Mouse (Mus musculus) neural tube, embryonic 13.5 days (tissue): ENCODE data around the gene Col25a1. TPM values are rescaled to one million over a fixed set of nuclear protein-coding genes. Genes with fewer than 3 reads are reported as not detected.

Experiments used
- ATAC-seq: fragments of 200-750 bp; cut with Nextera tagmentation; 2 replicates; pipeline ENCODE4 v1.8.0; 2017; ENCODE audit warnings: low read depth, mild to moderate bottlenecking, moderate TSS enrichment, moderate library complexity
- H3K27ac ChIP-seq: fragments of 300-500 bp; sonication (generic); replicated peaks from 2 replicates; pipeline ENCODE4 v1.5.1; 2015; ENCODE audit warnings: moderate library complexity, mild to moderate bottlenecking, inconsistent platforms
- H3K27me3 ChIP-seq: fragments of 300-500 bp; sonication (generic); 2 replicates; pipeline ENCODE4 v1.6.1; 2015; ENCODE audit warnings: mild to moderate bottlenecking, inconsistent platforms
- H3K36me3 ChIP-seq: fragments of 300-500 bp; sonication (generic); 2 replicates; pipeline ENCODE4 v1.6.1; 2015; ENCODE audit warnings: mild to moderate bottlenecking, inconsistent platforms
- H3K4me1 ChIP-seq: fragments of 300-500 bp; sonication (generic); replicated peaks from 2 replicates; pipeline ENCODE4 v1.6.1; 2015; ENCODE audit warnings: inconsistent platforms
- H3K4me2 ChIP-seq: fragments of 300-500 bp; sonication (generic); 2 replicates; pipeline ENCODE4 v1.6.1; 2015; ENCODE audit warnings: inconsistent platforms, mild to moderate bottlenecking, moderate library complexity
- H3K4me3 ChIP-seq: fragments of 300-500 bp; sonication (generic); 2 replicates; pipeline ENCODE4 v1.5.1; 2015; ENCODE audit warnings: mild to moderate bottlenecking, inconsistent platforms
- H3K9ac ChIP-seq: fragments of 300-500 bp; sonication (generic); 2 replicates; pipeline ENCODE4 v1.6.1; 2015; ENCODE audit warnings: moderate library complexity, mild to moderate bottlenecking, inconsistent platforms
- H3K9me3 ChIP-seq: fragments of 300-500 bp; sonication (generic); 2 replicates; pipeline ENCODE4 v1.6.1; 2016; ENCODE audit warnings: inconsistent platforms
- WGBS: fragments of 180-500 bp; shearing (Covaris S2); methylation state at CpG from one replicate; pipeline ENCODE4 v1.1.7; 2015; 5-methylcytosine and 5-hydroxymethylcytosine counted together
- polyA plus RNA-seq: library from polyadenylated mRNA; unstranded; fragments of >200 nt; fragmentation: Nextera tagmentation; extraction: Ambion mirVana; gene quantifications from 2 replicates; pipeline ENCODE4 v1.2.1, GENCODE M21; 2015

Col25a1 gene
- polyA plus RNA-seq, 1 experiment from 2014 or later = 3.1 TPM

- Histone ChIP-seq H3K4me3 (no peak overlapping the region), H3K27ac (no peak overlapping the region), H3K27me3 (no peaks in the 10 kb centered on the region), H3K9ac (no peak overlapping the region), H3K36me3 (no peaks in the 10 kb centered on the region), H3K4me2 (no peak overlapping the region), H3K4me1 (peaks cover 4% of the 10 kb centered on the region; the same call in 1 of the 2 replicates), H3K9me3 (no peaks in the 10 kb centered on the region)
- ATAC-seq = peak; percentile 27; the same call in 1 of the 2 replicates
- 60% methylated on average over 3 of the region's 3 CpGs for WGBS
These were observed 201.1 kb downstream of the Col25a1 start for GRCm38 (mm10) chr3:130332347-130332913.

- 43% methylated on average over 13 of the region's 13 CpGs for WGBS
- H3K9me3 ChIP-seq = no peaks in the 10 kb centered on the region
- ATAC-seq = peak; percentile 59; the same call in 1 of the 2 replicates
- no peak overlapping the region for H3K9ac ChIP-seq
- peaks cover 5% of the 10 kb centered on the region; the same call in 1 of the 2 replicates for H3K4me1 ChIP-seq
- H3K27me3 ChIP-seq = no peaks in the 10 kb centered on the region
- H3K36me3 ChIP-seq = no peaks in the 10 kb centered on the region
- no peak overlapping the region for H3K4me3 ChIP-seq
- H3K4me2 ChIP-seq = peak overlapping the region; percentile 24
- H3K27ac ChIP-seq = no peak overlapping the region
These were observed 206.6 kb downstream of the Col25a1 start for GRCm38 (mm10) chr3:130337857-130338256.

GRCm38 (mm10) chr3:130338371-130338770 is 207.1 kb downstream of the Col25a1 start:
- H3K4me3 ChIP-seq = no peak overlapping the region
- 80% methylated on average over 3 of the region's 3 CpGs for WGBS
- no peak for ATAC-seq

GRCm38 (mm10) chr3:130350161-130350560 is 218.9 kb downstream of the Col25a1 start:
- Histone ChIP-seq H3K27ac (no peak overlapping the region), H3K4me2 (no peak overlapping the region), H3K4me3 (no peak overlapping the region), H3K36me3 (no peaks in the 10 kb centered on the region), H3K4me1 (no peaks in the 10 kb centered on the region), H3K27me3 (no peaks in the 10 kb centered on the region), H3K9ac (no peak overlapping the region), H3K9me3 (no peaks in the 10 kb centered on the region)
- WGBS = 65% methylated on average over 6 of the region's 6 CpGs
- no peak for ATAC-seq

More at GRCm38 (mm10) chr3:130338371-130338770, 207.1 kb downstream of the Col25a1 start:
- H3K27me3 ChIP-seq = no peaks in the 10 kb centered on the region
- no peak overlapping the region for H3K4me2 ChIP-seq
- H3K27ac ChIP-seq = no peak overlapping the region
- peaks cover 5% of the 10 kb centered on the region; the same call in 1 of the 2 replicates for H3K4me1 ChIP-seq
- no peaks in the 10 kb centered on the region for H3K36me3 ChIP-seq
- H3K9me3 ChIP-seq = no peaks in the 10 kb centered on the region
- no peak overlapping the region for H3K9ac ChIP-seq

GRCm38 (mm10) chr3:130354399-130355039 is 223.2 kb downstream of the Col25a1 start:
- no peaks in the 10 kb centered on the region for H3K36me3 ChIP-seq
- no peak overlapping the region for H3K4me3 ChIP-seq
- WGBS = 91% methylated on average over 4 of the region's 4 CpGs
- no peak overlapping the region for H3K4me2 ChIP-seq
- no peak overlapping the region for H3K27ac ChIP-seq
- H3K27me3 ChIP-seq = no peaks in the 10 kb centered on the region
- no peak for ATAC-seq
- H3K9me3 ChIP-seq = no peaks in the 10 kb centered on the region
- H3K4me1 ChIP-seq = no peaks in the 10 kb centered on the region
- no peak overlapping the region for H3K9ac ChIP-seq

- H3K4me2 ChIP-seq = no peak overlapping the region
- peaks cover 9% of the 10 kb centered on the region for H3K4me1 ChIP-seq
- ATAC-seq = no peak
- H3K4me3 ChIP-seq = no peak overlapping the region
- no peaks in the 10 kb centered on the region for H3K36me3 ChIP-seq
- no peaks in the 10 kb centered on the region for H3K27me3 ChIP-seq
- WGBS = 73% methylated on average over 15 of the region's 15 CpGs
- H3K9ac ChIP-seq = no peak overlapping the region
- H3K27ac ChIP-seq = no peak overlapping the region
- no peaks in the 10 kb centered on the region for H3K9me3 ChIP-seq
These were observed 225.4 kb downstream of the Col25a1 start for GRCm38 (mm10) chr3:130356575-130357173.

- 85% methylated on average over 7 of the region's 7 CpGs for WGBS
- Histone ChIP-seq H3K27ac (no peak overlapping the region), H3K36me3 (no peaks in the 10 kb centered on the region), H3K27me3 (no peaks in the 10 kb centered on the region), H3K4me1 (peaks cover 9% of the 10 kb centered on the region), H3K4me2 (no peak overlapping the region), H3K9ac (no peak overlapping the region), H3K9me3 (no peaks in the 10 kb centered on the region), H3K4me3 (no peak overlapping the region)
- ATAC-seq = no peak
These were observed 229.5 kb downstream of the Col25a1 start for GRCm38 (mm10) chr3:130360813-130361212.

GRCm38 (mm10) chr3:130361922-130362321 is 230.6 kb downstream of the Col25a1 start:
- no peak overlapping the region for H3K9ac ChIP-seq
- 77% methylated on average over 1 of the region's 1 CpGs for WGBS
- no peak overlapping the region for H3K27ac ChIP-seq

GRCm38 (mm10) chr3:130362797-130363367 is 231.6 kb downstream of the Col25a1 start:
- Histone ChIP-seq H3K4me3 (no peak overlapping the region), H3K27ac (no peak overlapping the region), H3K4me2 (no peak overlapping the region), H3K9ac (no peak overlapping the region), H3K9me3 (no peaks in the 10 kb centered on the region), H3K36me3 (no peaks in the 10 kb centered on the region), H3K27me3 (no peaks in the 10 kb centered on the region), H3K4me1 (peaks cover 9% of the 10 kb centered on the region)
- WGBS = 83% methylated on average over 7 of the region's 7 CpGs
- no peak for ATAC-seq

More at GRCm38 (mm10) chr3:130361922-130362321, 230.6 kb downstream of the Col25a1 start:
- H3K9me3 ChIP-seq = no peaks in the 10 kb centered on the region
- H3K4me1 ChIP-seq = peaks cover 9% of the 10 kb centered on the region
- H3K4me3 ChIP-seq = no peak overlapping the region
- ATAC-seq = no peak
- H3K27me3 ChIP-seq = no peaks in the 10 kb centered on the region
- no peaks in the 10 kb centered on the region for H3K36me3 ChIP-seq
- no peak overlapping the region for H3K4me2 ChIP-seq

- Histone ChIP-seq H3K36me3 (no peaks in the 10 kb centered on the region), H3K9me3 (no peaks in the 10 kb centered on the region), H3K27ac (no peak overlapping the region), H3K9ac (no peak overlapping the region), H3K27me3 (no peaks in the 10 kb centered on the region), H3K4me1 (no peaks in the 10 kb centered on the region), H3K4me3 (no peak overlapping the region), H3K4me2 (no peak overlapping the region)
- WGBS = 47% methylated on average over 8 of the region's 8 CpGs
- ATAC-seq = no peak
These were observed 235.8 kb downstream of the Col25a1 start for GRCm38 (mm10) chr3:130366917-130367610.

GRCm38 (mm10) chr3:130368352-130368751 is 237.1 kb downstream of the Col25a1 start:
- Histone ChIP-seq H3K4me2 (no peak overlapping the region), H3K4me1 (no peaks in the 10 kb centered on the region), H3K27ac (no peak overlapping the region), H3K27me3 (no peaks in the 10 kb centered on the region), H3K36me3 (no peaks in the 10 kb centered on the region), H3K9me3 (no peaks in the 10 kb centered on the region), H3K9ac (no peak overlapping the region), H3K4me3 (no peak overlapping the region)
- WGBS = 93% methylated on average over 4 of the region's 4 CpGs
- ATAC-seq = no peak

- no peak overlapping the region for H3K4me2 ChIP-seq
- no peak overlapping the region for H3K27ac ChIP-seq
- H3K4me3 ChIP-seq = no peak overlapping the region
- H3K4me1 ChIP-seq = no peaks in the 10 kb centered on the region
- no peaks in the 10 kb centered on the region for H3K36me3 ChIP-seq
- H3K27me3 ChIP-seq = no peaks in the 10 kb centered on the region
- no peaks in the 10 kb centered on the region for H3K9me3 ChIP-seq
- ATAC-seq = no peak
- WGBS = 83% methylated on average over 1 of the region's 1 CpGs
- H3K9ac ChIP-seq = no peak overlapping the region
These were observed 237.8 kb downstream of the Col25a1 start for GRCm38 (mm10) chr3:130369113-130369512.
